Mouse (Mus musculus): Measurements from ENCODE around the gene Apbb1. TPM values are rescaled to one million over a fixed set of nuclear protein-coding genes. Genes with fewer than 3 reads are reported as not detected.

The Apbb1 gene
- total RNA-seq (2021), result 100 to 1,000 TPM; 440 to 458 TPM
- long read RNA-seq, experiment 1, transcript Apbb1-201 (13 exons, 2,530 nt), result minor isoform, 24 of 981 reads
- long read RNA-seq, experiment 1, transcript Apbb1-217 (14 exons, 2,712 nt), result minor isoform, 8 of 981 reads
- long read RNA-seq, experiment 1, transcript Apbb1-214 (14 exons, 2,878 nt), result major isoform, 77 of 981 reads
- long read RNA-seq, experiment 1, partial matches to known transcripts, result 89 of 981 reads
- long read RNA-seq, experiment 1, other reads (novel, unspliced or antisense), result 780 of 981 reads
- long read RNA-seq, experiment 2, transcript Apbb1-201 (13 exons, 2,530 nt), result minor isoform, 23 of 699 reads
- long read RNA-seq, experiment 2, transcript Apbb1-214 (14 exons, 2,878 nt), result major isoform, 73 of 699 reads
- long read RNA-seq, experiment 2, partial matches to known transcripts, result 52 of 699 reads
- long read RNA-seq, experiment 2, other reads (novel, unspliced or antisense), result 546 of 699 reads

GRCm38 (mm10) chr7:105581094-105581703 lies at the start of gene Apbb1:
TSS of gene Apbb1 (minus strand) at chr7:105581653.
- intact Hi-C loops (cut with DNase I), result loop anchor here (2.0 kb wide), 1 partner anchor 26 kb away; the partner anchor contains the start of gene Smpd1
- DNase-seq (ENCODE audit: extremely low spot score in 1 of 2, low spot score in 2 of 2), result peak; percentile 81 to 83
- Histone ChIP-seq H3K27ac (peak within 1 kb of the TSS; percentile 95), H3K4me3 (peak within 1 kb of the TSS; percentile 70)
- TF ChIP-seq CTCF (IDR thresholded peaks at IDR 0.05), result no peak

- no peak for TF ChIP-seq CTCF (IDR thresholded peaks at IDR 0.05)
- intact Hi-C loops (cut with DNase I), result no loop called here
- Histone ChIP-seq H3K4me3 (no peak overlapping the region), H3K27ac (peak overlapping the region; percentile 75)
- DNase-seq (ENCODE audit: extremely low spot score in 1 of 2, low spot score in 2 of 2), result no peak
These were observed 47.2 kb upstream of the Apbb1 start for GRCm38 (mm10) chr7:105628633-105629032.

GRCm38 (mm10) chr7:105625397-105625796 lies 43.9 kb upstream of the Apbb1 start:
- Histone ChIP-seq H3K27ac (no peak overlapping the region), H3K4me3 (no peak overlapping the region)
- no peak for TF ChIP-seq CTCF (IDR thresholded peaks at IDR 0.05)
- DNase-seq (ENCODE audit: extremely low spot score in 1 of 2, low spot score in 2 of 2), result no peak
- intact Hi-C loops (cut with DNase I), result no loop called here

- TF ChIP-seq CTCF (IDR thresholded peaks at IDR 0.05), result no peak
- intact Hi-C loops (cut with DNase I), result no loop called here
- H3K4me3 ChIP-seq, result no peak overlapping the region
- peak in 1 of 2 experiments; percentile 47 for DNase-seq (ENCODE audit: extremely low spot score in 1 of 2, low spot score in 2 of 2)
- peak overlapping the region; percentile 71 for H3K27ac ChIP-seq
These were observed 40.3 kb upstream of the Apbb1 start for GRCm38 (mm10) chr7:105621646-105622292.

- peak in 1 of 2 experiments; percentile 31 for DNase-seq (ENCODE audit: extremely low spot score in 1 of 2, low spot score in 2 of 2)
- no peak for TF ChIP-seq CTCF (IDR thresholded peaks at IDR 0.05)
- H3K4me3 ChIP-seq, result no peak overlapping the region
- peak overlapping the region; percentile 71 for H3K27ac ChIP-seq
- intact Hi-C loops (cut with DNase I), result no loop called here
These were observed 39.6 kb upstream of the Apbb1 start for GRCm38 (mm10) chr7:105621053-105621452.

- no peak for TF ChIP-seq CTCF (IDR thresholded peaks at IDR 0.05)
- Histone ChIP-seq H3K4me3 (no peak overlapping the region), H3K27ac (no peak overlapping the region; the same call in 1 of the 2 replicates)
- no peak for DNase-seq (ENCODE audit: extremely low spot score in 1 of 2, low spot score in 2 of 2)
- intact Hi-C loops (cut with DNase I), result no loop called here
These were observed 38.2 kb upstream of the Apbb1 start for GRCm38 (mm10) chr7:105619701-105620100.

- intact Hi-C loops (cut with DNase I), result no loop called here
- H3K27ac ChIP-seq, result no peak overlapping the region
- no peak overlapping the region for H3K4me3 ChIP-seq
- TF ChIP-seq CTCF (IDR thresholded peaks at IDR 0.05), result no peak
- no peak for DNase-seq (ENCODE audit: extremely low spot score in 1 of 2, low spot score in 2 of 2)
These were observed 36.4 kb upstream of the Apbb1 start for GRCm38 (mm10) chr7:105617810-105618209.

- H3K4me3 ChIP-seq, result no peak overlapping the region
- TF ChIP-seq CTCF (IDR thresholded peaks at IDR 0.05), result no peak
- no peak for DNase-seq (ENCODE audit: extremely low spot score in 1 of 2, low spot score in 2 of 2)
- intact Hi-C loops (cut with DNase I), result no loop called here
- no peak overlapping the region for H3K27ac ChIP-seq
These were observed 35.1 kb upstream of the Apbb1 start for GRCm38 (mm10) chr7:105616561-105616960.

- TF ChIP-seq CTCF (IDR thresholded peaks at IDR 0.05), result no peak
- intact Hi-C loops (cut with DNase I), result no loop called here
- Histone ChIP-seq H3K27ac (no peak overlapping the region), H3K4me3 (no peak overlapping the region)
- DNase-seq (ENCODE audit: extremely low spot score in 1 of 2, low spot score in 2 of 2), result no peak
These were observed 34.3 kb upstream of the Apbb1 start for GRCm38 (mm10) chr7:105615720-105616119.

- TF ChIP-seq CTCF (IDR thresholded peaks at IDR 0.05), result no peak
- no peak for DNase-seq (ENCODE audit: extremely low spot score in 1 of 2, low spot score in 2 of 2)
- Histone ChIP-seq H3K27ac (no peak overlapping the region), H3K4me3 (no peak overlapping the region)
- intact Hi-C loops (cut with DNase I), result no loop called here
These were observed 32.9 kb upstream of the Apbb1 start for GRCm38 (mm10) chr7:105614400-105614799.

GRCm38 (mm10) chr7:105611767-105612166 lies 30.3 kb upstream of the Apbb1 start:
- intact Hi-C loops (cut with DNase I), result no loop called here
- no peak for TF ChIP-seq CTCF (IDR thresholded peaks at IDR 0.05)

GRCm38 (mm10) chr7:105608467-105608866 lies 27.0 kb upstream of the Apbb1 start:
- Histone ChIP-seq H3K4me3 (no peak overlapping the region), H3K27ac (no peak overlapping the region)
- DNase-seq (ENCODE audit: extremely low spot score in 1 of 2, low spot score in 2 of 2), result no peak
- intact Hi-C loops (cut with DNase I), result no loop called here
- no peak for TF ChIP-seq CTCF (IDR thresholded peaks at IDR 0.05)

More at GRCm38 (mm10) chr7:105611767-105612166, 30.3 kb upstream of the Apbb1 start:
- no peak overlapping the region for H3K4me3 ChIP-seq
- no peak for DNase-seq (ENCODE audit: extremely low spot score in 1 of 2, low spot score in 2 of 2)
- H3K27ac ChIP-seq, result no peak overlapping the region

All from left cerebral cortex, adult 2 months (tissue).